Mouse (Mus musculus): ENCODE measurements at regions not wholly inside any gene's neighbourhood (a gene's known extent, or its start where the extent isn't known, plus 50 kb on each side); places are given as distances from the start of the nearest gene placed in this dataset.

DNA sequence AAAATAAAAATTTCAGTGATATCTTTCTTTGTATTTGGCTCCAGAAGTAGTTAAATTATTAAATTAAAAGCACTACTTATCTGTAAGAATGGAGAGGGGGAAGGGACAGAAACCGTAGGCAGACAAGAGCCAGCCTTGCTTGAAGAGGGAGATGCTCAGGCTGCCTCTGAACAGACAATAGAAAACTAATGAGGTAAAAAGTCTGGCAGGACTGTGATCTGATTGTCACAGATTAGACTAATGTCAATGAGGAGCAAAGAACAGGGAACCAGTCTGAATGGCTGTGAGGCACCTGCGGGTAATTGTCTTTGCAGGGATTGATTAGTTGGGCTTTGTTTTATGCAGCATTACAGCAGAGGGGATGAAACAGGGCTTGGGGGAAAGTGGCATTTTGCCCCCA lies 362.3 kb upstream of the Fam92a start:
- DNase-seq (ENCODE audit: low read depth, low spot score): no peak

DNA sequence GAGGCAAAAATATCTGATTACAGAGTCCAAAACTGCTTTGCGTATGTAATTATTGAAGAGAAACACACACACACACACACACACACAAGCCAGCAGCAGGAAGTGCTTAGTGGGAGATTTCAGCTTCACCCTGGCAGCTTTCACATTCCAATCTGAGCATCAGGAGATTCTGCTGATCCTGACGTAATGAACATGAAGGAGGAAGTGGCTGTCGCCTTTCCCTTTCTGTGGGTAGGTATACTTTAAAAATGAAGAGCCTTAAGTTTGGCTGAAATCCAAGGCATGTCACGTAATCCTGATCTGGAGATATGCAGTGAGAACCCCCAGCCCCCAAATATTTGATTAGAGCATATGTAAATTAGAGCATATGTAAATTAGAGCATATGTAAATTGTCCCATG lies 361.1 kb upstream of the Fam92a start:
- no peak for DNase-seq (ENCODE audit: low read depth, low spot score)

DNA sequence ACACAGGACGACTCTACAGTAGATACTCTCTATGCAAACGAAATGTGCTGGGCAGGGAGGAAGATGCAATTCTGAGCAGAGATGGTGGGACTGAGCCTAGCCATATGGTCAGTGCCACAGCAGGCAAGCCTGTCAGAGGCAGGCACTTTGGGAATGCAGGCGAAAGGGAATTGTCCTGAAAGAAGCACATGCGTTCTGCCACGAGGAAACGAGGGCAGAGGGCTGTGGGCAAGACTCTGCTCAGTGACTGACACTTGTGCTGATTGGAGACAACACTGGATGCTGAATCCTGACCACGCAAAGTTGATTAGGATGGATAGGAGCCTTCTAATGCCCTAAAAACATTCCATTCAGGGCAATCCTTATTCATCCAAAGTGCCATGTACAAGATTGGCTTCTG lies 350.5 kb upstream of the Fam92a start:
- no peak for DNase-seq (ENCODE audit: low read depth, low spot score)

DNA sequence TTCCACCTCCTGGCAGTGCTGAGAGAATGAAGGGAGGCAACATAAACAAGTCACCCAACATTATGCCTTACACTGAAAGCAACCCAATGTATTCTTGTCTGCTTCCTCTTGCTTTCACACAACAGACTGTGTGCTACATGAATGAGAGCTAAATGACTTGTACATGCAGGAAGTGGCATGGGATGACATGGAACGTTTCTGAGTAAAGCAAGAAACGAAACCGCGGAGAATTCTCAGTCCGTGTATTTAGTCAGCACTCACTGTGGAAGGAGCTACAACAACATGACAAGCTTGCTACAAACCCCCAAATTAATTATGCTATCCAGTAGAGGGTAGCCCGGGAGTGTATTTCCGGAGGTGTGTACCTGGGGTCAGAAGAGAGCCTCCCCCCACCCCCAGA lies 349.4 kb upstream of the Fam92a start:
- no peak for DNase-seq (ENCODE audit: low read depth, low spot score)

DNA sequence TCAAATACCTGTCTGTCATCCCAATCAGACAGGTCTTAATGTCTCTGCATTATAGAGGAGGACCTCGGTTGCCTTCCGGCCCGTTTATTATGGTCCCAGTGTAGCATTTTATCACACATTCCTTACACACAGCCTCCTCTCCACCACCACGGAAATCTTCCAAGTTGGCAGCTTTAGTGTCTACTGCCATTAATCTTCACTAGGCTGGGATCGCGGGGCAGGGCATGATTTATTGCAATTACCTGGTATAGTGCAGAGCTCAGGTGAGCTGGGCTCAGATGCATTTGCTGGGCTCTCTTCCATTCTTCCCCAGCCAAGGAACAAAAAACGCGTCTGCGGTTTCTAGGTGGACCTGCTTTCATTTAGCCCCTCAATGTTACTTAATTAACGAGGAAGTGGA lies 344.7 kb upstream of the Fam92a start:
- no peak for DNase-seq (ENCODE audit: low read depth, low spot score)

DNA sequence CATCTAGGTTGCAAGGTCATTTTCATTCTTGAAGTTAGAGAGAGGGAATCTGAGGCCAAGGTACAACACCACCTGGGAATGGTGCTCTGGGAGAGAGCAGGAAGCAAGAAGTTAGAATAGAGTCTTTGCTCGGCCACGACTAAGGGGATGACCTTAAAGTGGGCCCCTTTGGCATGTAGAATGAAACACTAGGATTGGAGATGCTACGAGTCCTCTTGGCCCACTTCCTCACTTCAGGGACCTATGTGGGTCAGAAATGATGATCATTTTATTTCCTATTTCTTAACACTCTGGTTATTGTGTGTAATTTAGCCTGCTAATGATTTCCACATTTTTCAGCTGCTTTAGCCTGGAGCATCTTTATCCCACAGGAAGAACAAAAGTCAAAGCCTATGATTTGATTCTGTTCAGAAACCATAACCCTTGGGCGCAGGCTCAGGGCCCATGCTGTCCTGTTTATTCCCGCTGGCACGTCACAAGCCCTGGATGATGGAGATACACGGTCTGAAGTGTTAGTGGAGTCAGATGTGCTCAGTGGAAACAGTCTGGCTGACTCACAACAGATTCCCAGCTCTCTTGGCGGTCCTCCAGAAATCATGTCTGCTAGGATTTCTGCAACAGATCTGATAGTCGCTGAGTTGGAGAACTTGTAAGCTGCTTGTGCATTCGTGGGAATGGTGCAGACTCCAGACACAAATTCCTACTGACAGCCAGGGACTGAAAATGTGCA lies 340.0 kb upstream of the Fam92a start:
- DNase-seq (ENCODE audit: low read depth, low spot score): no peak

DNA sequence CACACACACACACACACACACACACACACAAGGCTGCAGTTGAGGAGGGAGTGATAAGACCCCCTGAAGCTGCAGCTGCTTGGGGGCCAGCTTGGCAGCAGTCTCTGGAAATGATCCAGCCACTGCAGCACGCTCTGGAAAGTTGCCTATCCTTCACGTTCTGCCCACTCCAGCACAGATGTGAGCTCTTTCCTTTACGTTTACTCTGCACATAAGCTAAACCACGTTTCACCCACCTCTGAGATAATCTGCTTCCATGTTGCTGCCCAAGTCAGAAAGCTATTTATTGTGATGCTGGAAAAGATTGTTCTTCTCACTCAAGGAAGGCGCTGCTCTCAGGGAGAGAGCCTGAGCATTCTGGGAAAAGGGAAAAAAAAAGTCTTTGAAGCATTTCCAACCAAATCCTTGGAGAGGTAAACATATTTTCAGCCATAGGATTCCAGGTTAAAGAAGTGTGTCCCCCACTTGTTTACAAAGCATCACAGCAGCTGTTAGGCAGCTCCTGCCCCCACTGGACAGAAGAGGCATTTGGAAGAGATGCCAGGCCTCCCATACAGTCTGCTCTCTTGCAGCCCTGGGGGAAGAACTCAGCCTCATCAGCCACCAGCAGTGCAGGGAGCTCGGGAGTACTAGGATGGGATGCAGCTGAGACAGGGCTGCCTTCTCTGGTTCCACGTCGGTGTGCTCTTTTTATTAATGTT lies 335.2 kb upstream of the Fam92a start:
- DNase-seq (ENCODE audit: low read depth, low spot score): no peak

DNA sequence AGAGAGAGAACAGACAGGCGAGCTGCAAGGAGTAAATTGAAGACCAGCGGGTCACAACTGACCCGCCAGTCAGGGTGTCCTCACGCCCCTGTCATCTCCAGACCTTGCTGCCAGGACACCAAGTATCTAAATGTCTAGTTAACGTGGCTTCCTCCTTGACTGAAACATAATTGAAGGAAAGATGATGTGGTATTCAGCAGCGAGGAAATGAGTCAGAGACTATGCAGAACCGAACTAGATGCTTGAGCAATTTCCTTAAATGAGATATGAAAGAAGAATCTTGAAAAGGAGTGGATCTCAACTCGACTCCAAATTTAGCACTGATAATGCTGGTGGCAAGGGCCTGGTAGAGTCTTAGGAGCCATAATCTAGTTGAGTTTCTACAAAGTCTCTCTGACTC lies 329.3 kb upstream of the Fam92a start:
- DNase-seq (ENCODE audit: low read depth, low spot score): no peak

DNA sequence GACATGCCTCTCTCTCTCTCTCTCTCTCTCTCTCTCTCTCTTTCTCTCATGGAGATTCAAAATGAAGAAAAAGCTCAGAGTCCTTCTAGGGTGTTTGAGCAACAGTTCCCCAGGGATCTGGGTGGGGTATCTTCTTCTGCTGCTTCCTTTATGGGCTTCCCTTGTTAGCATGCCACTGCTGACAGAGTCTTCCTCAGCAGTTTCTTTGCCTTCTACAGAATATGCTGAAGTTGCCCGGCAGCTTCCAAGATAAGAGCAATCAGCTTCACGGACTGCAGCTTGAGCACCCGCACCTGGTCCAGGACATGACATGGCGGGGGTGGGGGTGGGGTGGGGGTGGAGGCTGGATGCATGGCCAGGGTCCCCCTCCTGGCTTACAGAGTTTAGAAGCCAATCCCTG lies 326.6 kb upstream of the Fam92a start:
- no peak for DNase-seq (ENCODE audit: low read depth, low spot score)

DNA sequence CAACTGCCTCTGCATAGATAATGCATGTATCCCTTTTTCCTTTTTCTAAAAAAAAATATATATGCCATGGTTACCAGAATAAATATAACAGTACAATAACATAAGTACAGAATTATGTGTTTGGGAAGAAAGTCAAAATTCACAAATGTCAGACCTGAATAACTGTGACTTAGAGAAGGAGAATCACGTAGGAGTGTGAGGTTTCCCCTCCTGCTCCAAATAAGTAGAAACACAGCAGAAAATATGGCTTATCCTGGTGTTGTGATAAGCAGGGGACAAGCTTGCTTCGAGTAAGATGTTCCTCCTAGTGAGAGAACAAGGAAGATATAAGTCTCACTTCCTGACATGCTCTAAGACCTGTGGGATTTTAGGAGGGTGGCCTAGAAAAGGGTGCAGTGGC lies 320.7 kb upstream of the Fam92a start:
- DNase-seq (ENCODE audit: low read depth, low spot score): no peak

DNA sequence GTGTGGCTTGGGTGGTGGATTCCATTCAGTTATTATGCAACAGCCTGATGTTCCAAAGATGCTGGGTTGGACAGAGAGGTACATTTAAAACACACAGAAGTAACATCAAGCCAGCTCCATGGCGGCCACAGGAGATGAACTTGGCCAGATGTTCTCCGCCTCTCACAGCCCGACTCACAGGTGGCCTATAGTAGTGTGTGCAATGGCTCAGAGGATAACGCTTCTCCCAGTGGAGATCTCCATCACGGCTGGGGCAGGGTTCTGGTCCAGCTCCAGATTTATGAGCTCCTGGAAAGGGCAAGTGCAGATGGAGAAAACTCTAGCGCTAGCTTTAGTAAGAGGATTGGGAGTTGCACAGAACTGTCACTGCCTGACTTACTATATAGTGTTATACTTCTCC lies 319.5 kb upstream of the Fam92a start:
- no peak for DNase-seq (ENCODE audit: low read depth, low spot score)

DNA sequence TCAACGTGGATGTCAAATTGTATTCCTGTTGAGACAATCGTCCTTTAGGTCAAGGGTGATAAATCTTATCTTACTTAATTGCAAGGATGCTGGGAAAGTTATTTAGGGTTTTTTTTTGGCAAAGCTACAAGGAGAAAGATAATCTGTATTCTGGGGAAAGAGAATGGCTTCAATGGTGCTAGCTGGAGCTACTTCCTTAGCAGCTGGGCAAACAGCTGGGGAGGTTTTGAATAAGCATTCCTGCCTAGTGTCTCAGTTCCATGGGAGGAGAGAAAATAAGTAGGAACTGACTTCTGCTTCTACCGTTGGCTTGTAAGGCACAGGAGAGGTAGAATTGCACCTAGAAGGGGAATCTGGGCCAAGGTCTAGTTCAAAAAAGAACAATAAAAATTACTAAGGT lies 318.3 kb upstream of the Fam92a start:
- no peak for DNase-seq (ENCODE audit: low read depth, low spot score)

DNA sequence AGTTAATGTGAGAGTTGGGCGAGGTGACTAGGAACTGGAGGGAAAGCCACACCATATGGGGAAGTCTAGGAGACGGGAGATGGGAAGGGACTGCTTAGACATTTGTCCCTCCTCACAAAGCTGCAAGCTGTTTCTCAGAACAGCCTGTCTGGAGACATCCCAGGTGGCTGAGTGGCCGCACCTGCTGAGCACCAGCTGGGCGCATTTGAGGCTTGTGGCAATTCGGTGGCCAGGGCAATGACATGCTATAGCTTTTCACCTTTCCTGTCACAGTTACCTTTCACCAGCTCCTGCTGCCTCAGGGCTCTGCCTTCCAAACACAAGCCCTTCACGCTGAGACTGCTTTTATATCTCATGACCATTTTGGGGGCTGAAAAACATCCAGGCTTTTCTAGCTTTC lies 317.5 kb upstream of the Fam92a start:
- no peak for DNase-seq (ENCODE audit: low read depth, low spot score)

DNA sequence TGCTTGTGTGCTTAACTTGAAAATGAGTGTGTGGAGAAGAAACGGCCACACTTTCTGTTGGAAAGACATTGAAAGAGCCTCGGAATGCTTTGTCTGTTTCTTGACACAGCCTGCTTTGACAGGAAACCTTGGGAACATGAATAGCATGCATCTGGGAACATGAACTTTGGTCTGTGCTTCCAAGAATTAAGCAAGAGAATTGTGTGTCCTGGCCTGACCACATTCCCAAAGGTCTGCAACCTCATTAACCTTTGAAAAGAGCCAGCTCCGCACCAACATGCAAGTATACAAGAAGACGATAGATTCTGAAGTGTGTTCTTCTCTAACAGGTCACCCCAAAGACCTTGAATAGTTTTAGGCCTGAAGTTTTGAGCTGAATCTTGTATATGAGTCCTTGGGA lies 309.7 kb upstream of the Fam92a start:
- no peak for DNase-seq (ENCODE audit: low read depth, low spot score)

DNA sequence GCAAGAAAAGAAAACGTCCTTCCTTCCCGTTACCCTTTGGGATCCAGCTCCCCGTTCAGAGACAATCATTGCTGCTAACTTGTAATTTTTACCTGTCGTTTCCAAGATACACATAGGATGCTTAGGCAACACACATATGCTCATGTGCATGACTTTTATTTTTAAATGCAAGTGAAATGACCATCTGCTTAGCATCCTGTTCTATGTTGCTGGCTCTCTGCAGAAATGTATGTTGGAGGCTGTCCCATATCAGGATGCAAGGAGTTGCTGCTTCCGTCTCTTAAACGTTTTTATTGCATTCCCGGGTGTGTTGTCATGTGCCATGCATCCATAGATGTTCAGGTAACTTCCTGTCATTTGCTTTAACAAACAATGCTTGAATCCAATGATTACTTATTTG lies 304.9 kb upstream of the Fam92a start:
- DNase-seq (ENCODE audit: low read depth, low spot score): no peak

DNA sequence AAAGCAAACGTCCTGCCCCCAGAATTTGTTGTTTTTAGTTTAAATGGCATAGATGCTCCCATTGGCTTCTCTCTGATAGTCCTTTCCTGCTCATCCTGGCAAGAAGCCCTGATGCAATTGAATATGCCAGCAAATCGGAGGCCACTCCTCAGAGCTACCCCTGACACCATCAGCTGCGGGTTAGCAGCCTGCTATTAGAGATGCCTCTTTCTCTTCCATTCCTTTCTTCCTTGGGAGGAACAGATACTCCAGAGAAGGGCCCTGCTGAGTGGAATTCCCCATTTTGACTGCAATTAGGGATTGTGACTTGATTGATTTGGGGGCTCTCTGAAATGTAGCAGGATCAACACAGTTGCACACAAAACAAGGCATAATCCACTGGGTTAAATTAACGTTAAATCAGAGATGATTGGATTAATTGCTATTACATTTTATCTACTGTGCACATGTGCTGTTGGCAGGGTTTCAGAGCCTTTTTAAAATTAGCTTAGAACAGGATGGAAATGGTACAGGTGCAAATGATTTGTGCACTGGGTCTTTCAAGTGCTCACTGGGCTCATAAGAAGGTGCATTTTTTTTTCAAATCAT lies 303.3 kb upstream of the Fam92a start:
- no peak for DNase-seq (ENCODE audit: low read depth, low spot score)

DNA sequence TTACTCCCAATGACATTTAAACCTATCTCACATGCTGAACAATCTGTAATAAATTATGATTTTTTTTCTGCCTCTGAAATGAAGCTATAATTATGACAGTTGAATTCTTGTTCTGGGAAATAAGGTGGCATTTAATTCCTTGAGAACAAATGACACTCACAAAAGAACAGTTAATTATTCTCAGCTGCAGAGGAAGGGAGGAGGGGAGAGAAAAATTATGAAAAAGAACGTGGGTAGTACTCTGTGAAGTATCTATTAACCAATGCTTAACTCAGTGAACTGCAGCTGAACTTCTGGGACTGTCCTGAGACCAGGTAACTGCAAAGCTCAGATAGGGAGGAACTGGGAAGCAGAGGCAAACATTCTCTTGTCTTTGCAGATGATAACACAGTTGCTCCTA lies 302.6 kb upstream of the Fam92a start:
- no peak for DNase-seq (ENCODE audit: low read depth, low spot score)

DNA sequence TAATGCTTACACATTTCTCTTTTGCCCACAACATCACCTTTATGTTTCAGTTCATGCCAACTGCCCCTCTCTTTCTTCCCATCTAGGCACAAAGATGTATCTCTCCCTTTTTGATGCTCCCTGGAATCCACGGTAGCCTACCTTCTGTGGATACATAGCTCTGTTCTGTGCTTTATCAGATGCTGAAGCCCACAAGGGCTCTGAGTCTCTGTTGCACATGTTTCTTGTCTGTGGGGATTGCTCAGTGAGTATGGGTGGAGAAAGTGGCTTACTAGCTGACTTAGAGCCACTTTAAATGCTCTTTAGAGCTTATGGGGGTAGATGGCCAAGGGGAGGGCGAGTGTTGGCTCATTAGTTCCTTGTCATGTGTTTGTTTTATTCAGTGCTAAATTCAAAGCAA lies 289.9 kb upstream of the Fam92a start:
- DNase-seq (ENCODE audit: low read depth, low spot score): no peak

DNA sequence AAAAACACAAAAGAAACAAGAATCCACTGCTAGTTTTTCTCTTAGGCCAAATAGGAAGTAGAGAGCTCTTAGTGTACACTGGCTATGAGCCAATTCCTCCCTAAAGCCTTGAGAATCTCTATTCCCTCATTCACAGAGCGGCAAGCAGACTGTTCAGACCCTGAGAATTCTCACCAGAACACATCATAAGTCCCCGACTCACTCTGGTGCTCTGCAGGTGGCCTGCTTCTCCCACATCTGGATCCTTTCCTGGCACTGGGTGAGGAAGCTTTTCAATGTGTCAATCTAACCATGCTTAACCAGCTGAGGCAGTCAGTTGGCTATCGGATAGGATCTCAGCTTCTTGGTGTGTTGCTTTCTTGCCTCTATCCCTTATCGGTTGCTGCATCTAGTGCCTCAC lies 289.4 kb upstream of the Fam92a start:
- no peak for DNase-seq (ENCODE audit: low read depth, low spot score)

DNA sequence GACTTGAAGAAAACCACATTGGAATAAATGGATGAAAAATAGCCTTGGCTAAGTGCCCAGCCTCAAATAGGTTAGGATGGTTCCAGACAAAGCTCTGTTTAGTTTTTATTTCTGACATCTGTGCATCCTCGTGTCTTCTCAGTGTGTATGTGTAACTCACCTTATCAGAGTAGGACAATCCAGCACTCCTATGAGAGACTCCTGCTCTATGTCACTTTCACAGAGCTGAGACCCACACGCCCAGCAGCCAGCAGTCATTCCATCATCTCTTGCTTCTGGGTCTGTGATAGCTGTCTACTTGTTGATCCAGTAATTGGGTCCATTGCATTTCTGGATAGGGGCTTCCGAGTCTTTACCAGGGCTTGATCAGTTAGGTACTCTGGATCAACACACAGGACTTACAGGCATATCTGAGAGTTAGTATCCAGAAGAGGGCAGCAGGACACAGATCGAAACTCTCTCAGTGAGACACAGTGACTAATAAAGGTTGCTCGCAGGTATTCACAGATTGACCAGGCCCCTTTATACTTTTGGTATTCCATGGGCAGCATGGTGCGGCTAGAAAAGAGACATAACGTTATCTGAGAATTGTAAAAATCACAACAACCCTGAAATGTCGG lies 286.3 kb upstream of the Fam92a start:
- no peak for DNase-seq (ENCODE audit: low read depth, low spot score)

DNA sequence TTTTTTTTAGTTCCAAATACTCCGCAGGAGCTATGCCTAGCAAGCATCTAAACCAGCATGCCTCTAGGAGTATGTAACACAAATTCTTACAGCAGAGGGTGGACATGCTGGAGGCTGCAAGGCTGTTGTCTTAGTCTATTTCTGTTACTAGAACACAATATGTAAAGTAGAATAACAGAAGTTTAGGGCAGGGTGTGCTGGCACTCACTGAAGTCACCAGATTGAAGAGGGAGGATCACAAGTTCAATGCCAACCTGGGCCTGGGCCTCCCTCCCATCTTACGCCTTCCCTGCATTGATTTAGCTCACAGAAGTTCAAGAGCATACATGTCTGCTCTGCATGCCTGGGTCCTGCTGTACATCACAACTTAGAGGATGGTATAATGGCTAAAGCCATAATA lies 280.3 kb upstream of the Fam92a start:
- no peak for DNase-seq (ENCODE audit: low read depth, low spot score)

DNA sequence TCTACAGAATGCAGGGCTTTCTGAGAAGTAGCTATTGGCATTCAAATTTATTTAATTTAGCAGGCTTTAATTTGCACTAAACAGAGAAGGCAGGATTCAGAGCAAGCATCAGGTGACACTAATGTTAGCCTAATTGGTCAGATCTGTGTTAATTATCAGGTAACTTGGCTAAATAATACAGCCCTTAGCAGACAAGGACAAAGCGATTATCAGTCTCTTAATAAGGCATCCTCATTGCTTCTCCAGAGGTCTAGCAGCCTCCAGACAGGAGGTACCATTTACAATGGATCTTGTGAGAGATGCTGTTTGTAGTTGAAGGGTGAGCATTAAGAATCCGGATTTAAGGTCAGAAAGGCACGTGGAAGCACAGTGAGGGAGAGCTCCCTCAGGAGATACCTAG lies 253.7 kb upstream of the Fam92a start:
- peak; percentile 21 for DNase-seq (ENCODE audit: low read depth, low spot score)

Data from ES-CJ7 (cell line).